Mouse (Mus musculus): ENCODE measurements around the gene Kcna6.

The Kcna6 gene

DNA sequence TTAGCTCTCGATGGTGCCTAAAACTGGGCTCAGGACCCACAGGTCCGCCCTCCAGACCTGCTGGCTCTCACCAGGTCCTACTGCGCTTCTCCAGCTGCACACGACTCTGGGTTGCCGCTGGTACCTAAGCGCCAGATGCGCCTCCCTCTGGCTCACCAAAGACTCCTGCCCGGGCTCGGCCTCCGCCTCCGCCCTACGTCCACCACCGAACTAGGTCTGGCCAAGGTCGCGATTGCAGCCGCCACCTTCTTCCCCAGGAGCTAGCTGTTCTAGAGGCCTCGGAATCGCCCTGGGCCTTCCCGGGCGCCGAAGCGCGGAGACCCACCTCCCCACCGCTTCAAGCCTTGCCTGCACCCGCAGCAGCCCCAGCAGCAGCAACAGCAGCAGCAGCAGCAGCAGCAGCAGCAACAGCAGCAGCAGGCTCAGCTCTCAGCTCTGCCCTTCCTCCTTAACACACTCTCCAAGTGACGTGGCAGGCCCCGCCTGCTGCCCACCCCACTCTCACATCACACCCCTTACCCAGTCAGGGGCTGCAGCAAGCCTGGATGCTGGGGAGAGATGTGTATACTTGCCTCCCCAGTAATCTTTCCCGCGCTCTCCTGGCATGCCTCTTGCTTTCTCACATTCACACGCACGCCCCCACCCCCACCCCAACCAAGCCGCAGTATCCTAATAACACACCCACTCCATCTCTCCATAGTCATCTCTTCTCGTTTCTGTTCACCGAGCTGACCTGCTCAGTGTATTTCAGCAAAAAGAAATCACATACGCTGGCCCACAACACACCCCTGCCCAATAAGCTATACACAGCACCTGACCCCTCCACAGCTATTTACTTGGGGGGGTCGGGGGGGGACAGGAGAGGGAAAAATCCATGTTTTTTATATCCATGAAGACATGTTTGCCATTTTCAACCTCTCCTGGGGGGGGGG, at the start of gene Kcna6:
Kcna6 (minus strand) TSS at position 464 of the 932 bp plus-strand sequence.
- DNase-seq (ENCODE audit: low spot score) = peak; percentile 60

DNA sequence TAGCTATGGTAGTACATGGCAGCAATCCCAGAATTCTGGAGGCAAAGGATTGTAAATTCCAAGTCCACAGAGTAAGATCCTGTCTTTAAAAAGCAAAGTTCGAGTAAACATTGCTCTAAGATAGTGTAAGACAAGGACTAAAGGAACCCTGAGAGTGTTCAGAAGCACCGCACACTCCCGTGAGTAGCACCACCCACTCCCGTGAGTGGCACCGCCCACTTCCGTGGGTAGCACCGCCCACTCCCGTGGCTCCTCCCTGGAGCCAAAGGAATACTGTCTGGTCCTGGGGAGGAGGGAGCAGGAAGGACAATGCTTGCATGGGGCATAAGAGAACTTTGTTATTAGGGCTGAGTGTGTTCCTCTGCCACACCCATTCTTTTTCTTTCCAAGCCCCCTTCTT, 48.4 kb upstream of the Kcna6 start:
- no peak for DNase-seq (ENCODE audit: low spot score)

DNA sequence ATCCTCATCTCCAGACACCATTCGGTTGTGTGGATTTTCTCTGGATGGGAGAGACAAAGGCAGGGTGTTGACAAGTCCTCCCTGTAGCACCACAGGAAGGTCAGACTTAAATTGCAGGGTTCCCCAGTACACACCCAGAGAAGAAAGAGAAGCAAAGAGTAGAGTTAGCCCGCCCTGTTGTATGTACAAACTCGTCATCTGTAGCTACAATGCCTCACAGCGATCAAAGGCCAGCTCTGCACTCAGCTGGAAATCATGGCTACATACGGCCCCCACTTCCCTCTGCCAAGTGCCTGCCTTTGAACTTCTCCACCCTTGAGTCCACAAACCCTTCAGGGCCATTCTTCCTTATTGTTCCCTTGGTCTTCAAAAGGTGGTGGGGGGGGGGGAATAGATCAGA, 43.7 kb upstream of the Kcna6 start:
- DNase-seq (ENCODE audit: low spot score) = no peak

DNA sequence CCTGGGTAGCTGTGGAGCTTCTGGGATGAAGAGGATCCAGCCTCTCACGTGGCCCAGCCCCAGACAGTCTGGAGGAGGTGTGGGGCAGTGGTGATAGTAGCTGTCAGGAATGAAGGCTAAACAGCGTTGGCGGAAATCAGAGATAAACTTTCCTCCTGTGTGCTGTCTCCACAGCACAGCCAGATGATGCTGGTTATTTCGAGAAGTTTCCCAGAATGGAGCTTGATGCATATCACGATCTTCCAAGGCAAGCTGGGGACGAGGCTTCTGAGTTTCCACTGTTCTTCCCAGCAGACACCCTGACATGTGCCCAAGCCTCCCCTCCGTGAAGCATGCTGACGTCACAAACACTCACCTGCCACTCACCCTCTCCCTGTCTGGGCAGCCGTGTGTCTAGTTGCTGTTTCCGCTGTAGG, 43.2 kb upstream of the Kcna6 start:
- no peak for DNase-seq (ENCODE audit: low spot score)

DNA sequence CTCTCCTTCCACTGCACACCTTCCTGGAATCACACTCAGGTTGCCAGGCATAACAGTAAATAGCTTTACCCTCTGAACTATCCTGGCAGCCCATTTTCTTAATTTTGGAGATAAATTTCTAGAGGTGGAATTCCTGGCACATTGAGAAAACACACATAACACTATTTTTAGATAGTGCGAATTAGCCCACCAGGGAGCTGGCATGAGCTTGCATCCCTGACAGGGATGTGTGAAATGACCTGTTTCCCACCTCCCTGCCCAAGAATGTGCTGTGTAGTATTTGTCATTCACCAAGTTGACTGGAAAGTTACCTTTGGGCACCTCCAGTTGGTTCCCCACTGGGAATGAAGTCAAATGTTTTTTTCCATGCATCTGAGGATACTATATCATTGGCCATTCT, 42.6 kb upstream of the Kcna6 start:
- DNase-seq (ENCODE audit: low spot score) = no peak

DNA sequence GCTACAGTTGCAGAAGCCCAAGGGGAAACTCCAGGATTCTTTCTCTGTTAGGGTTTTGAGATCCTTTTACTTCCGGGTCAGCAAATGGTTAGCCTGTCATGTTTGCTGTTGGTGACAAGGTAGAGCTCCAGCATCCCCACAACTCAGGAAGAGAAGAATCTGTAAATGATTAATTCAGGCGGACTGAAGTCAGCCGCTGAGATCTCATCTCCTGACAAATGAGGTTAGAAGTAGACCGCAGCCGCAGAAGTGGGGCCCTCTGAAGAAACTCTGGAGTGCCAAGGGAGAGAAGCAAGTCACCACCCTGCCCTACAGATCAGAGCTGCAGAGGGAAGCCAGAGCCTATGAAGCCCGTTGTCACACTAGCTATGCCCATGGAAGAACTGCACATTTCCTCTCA, 37.4 kb upstream of the Kcna6 start:
- DNase-seq (ENCODE audit: low spot score) = peak; percentile 38

DNA sequence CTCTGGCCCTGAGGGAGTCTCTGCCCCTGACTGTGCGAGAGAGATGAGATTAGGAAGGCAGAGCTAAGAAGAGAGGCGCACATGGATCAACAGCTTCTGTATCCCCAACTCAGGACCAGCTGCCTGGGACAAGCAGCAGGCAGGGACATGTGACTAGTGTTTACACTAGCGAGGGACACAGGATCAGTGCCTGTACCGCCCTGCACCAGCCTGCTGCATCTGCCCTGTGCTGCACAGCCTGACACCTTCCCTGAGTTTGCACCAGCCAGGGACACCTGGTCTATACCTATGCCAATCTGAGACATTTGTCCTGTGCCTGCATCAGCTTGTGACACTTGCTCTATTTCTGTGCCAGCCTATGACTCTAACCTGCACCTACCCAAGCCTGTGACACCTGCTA, 33.4 kb upstream of the Kcna6 start:
- DNase-seq (ENCODE audit: low spot score) = no peak

DNA sequence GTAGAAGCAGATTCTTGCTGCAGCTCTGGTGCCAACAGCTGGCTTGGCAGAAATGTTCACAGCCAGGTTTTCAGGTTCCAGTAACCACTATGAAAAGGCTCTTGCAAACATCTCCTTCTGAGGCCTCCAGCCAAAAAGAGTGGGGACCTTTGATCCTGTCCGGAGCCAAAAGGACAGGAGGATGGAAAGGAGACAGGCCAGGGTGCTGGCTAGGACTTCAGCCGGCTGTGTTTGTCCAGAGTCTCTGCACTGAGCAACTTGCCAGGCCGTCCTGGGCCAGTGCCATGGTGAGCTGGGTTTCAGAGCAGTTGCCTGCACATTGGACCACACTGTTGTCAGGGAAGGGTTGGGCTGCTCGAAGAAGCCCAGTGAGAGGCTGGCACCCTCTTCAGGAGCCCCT, 31.9 kb upstream of the Kcna6 start:
- DNase-seq (ENCODE audit: low spot score) = no peak

DNA sequence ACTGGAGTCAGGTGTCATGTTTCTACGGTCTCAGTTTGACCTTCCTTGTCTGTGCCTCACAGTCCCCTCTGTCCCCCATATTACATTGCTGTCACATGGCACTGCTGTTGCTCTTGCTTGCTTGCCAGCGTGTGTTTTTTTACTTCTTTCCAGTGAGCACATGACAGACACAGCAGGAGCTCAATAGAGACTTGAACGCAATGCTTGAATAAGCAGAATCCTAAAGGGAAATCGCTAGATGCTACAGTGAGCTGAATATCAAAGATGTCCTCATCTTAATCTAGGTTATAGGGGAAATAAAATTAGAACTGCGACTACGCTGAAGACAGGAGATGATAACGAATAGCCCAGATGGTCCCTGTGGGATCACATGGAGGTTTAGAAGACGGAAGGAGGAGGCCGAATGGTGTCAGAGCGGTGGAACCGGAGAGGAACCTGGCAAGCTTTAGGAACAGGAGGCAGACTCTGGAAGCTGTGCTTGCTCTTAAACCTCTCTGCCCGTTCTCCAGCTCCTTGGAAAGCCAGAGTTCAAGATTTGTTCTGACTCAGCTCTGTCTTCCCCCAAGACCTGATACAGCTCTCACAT, 29.8 kb upstream of the Kcna6 start:
- no peak for DNase-seq (ENCODE audit: low spot score)

DNA sequence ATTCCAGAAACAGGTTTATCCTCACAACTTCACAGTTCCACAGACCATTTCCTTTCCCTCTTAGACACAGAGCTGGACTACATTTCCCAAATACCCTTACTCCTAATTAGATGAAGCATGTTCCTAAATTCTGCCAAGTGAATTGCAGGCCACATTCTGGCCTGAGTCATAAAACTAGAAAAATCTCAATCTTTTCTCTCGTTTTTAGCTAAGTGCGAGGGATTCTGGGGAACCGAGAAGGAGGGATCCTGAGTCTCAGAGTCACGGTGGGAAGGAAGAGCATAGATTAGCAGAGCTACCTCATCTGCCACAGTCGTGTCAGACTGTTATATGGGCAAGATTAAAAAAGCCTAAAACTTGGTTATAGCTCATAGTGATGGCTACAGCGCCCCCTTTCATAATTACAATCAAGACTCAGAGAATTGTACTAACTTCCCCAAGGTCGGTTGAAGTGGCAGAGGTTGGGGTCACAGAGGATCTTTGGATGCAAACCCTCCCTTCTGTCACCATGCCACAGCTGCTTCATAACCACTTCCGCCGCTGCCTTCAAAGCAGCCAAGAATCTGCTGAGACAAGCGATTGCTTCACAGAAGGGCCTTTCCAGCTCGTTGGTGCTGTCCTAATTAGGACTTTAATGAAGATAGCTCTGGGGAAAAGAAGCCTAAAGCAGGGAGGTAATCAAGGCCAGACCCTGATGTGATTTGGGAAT, 28.6 kb upstream of the Kcna6 start:
- no peak for DNase-seq (ENCODE audit: low spot score)

DNA sequence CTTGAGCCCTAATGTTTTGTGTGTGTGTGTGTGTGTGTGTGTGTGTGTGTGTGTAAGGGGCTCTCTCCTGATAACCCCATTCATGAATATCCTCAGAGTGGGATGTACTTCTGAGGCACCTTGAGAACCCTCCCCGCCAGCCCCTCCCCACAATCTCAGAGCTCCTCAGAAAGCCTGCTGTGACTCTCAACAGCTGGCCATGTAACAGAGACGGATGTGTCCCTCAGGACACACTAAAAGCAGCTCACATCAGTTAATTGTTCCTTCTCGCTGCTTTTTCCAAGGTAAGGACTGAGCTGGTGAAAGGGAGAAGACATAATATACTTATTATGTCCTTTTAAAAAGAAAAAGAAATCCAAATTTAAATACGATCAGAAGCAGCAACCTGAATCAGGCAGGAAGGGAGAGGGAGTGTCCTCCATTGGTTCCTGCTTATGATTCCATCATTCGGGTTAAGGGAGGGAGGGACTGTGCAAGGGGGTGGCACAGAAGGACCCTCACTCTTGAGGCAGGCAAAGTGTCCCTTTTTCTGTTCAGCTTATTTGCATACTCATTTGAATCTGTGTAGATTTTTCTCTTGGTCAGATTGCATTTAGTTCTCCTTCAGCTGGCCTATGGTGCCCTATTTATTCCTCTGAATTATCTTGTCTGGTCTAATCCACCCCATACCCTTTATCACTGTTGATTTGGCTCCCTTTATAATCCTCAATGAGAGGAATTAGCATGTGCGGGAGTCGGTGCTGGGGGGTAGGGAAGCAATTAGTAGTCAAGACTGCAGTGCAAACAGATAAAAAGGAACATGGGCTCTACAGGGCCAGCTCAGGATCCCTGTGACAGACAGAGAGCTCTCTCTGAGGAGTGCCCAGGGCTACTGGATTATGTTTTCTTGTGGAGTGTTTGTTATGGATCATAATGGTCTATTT, 27.4 kb upstream of the Kcna6 start:
- no peak for DNase-seq (ENCODE audit: low spot score)

DNA sequence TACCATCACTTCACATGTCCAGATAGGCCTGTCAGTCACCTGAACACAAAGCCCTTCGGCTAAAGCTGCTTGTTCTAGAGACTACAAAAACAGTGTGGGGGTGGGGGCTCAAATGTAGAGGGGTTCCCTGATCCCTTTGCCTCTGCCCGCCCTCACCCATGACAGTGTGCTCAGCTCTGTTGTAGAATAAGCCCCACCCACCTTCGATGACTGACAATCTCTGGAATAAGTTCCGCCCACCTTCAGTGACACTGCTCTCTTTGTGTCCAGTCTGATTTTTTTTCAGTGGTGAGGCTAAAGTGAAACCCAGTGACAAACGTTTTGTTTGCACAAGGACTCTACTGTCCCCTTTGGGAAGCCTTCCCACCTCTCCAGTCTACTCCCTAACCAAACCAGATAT, 26.1 kb upstream of the Kcna6 start:
- DNase-seq (ENCODE audit: low spot score) = no peak

DNA sequence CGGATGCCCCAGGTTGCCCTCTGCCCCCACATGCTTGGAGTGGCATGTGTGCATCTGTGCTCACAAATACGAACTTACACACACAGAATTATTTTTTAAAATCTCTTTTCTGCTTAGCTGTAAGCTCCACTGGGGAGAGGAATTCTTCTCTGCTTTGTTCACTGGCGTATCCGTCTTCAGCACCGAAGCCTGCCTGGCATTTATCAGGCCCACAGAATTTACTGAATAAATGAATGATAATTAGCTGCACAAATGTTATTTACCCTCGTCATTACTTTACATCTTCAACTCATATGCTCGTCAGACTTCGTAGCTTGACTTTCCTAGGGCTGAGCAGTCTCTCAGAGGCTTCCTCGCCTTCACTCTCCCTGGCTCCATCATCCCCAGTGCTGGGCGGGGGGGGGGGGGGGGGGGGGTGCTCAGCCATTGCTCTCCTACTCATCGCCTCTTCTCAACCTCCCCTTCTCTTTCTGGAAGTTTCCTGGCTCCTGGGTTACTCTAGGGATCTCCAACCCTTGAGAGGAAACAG, 24.2 kb upstream of the Kcna6 start:
- no peak for DNase-seq (ENCODE audit: low spot score)

DNA sequence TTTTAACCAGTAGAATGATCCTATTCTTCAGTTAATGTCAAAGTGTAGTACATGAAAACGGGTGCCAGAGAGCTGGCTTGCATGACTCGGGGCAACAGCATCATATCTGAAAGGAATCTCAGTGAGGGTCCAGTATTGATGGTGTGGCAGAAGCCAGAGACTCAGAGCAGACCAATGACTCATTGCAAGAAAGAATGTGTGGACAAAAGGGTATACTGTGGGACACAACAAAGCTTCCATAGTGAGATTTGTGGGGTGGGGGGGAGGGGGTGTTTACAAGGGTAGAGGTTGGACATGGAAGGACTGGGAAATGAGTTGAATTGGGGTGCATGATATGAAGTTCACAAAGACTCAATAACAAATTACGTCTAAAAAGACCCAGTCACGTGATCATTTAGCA, 20.9 kb upstream of the Kcna6 start:
- DNase-seq (ENCODE audit: low spot score) = no peak

DNA sequence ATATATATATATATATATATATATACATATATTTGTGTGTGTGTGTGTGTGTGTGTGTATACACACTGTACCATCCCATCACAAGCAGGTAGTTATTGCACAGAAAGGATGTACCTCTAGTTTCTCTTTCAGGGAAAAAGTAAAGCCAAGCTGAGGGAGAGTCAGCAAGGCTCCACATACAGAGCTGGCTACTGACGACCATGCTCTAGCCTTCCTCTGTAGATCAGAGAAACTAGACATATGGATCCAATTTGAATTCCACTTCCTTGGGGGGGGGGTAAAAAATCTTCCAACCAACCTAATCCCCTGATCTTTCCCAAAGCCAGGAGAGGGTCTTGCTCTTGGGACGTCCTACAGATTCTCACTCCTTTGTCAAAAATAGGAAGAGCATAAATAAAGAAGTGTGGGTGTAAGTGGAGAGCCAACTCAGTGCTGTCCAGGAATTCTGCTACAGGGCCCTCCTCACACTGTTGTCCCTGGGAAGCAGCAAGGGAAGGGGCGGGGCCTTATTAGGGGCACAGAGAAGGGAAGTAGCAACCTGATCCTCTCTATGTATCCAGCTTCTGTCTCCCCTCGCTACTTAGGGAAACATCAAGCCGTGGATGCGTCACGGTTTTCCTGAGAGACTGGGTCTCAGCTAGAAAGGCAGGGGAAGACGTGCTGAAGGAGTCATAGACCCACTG, 15.4 kb upstream of the Kcna6 start:
- DNase-seq (ENCODE audit: low spot score) = no peak

DNA sequence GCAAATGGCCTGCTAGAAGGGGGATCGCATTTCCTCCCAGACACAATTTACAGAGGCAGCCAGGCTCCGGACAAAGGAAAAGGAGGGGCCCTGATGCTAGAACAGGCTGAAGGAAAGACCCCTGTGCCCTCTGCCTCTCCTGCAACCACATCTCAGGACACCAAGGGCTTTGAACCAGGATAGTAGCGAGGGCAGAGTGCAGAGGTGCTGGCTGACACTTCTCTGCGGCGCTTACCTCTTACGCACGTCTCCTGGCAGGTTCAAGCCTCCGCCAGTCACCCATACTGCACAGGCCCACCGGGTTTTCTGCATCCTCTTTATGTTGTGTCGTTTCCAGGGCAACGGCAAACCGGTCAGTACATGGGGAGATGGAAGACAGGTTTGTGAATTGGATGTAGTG, 12.0 kb upstream of the Kcna6 start:
- DNase-seq (ENCODE audit: low spot score) = no peak

DNA sequence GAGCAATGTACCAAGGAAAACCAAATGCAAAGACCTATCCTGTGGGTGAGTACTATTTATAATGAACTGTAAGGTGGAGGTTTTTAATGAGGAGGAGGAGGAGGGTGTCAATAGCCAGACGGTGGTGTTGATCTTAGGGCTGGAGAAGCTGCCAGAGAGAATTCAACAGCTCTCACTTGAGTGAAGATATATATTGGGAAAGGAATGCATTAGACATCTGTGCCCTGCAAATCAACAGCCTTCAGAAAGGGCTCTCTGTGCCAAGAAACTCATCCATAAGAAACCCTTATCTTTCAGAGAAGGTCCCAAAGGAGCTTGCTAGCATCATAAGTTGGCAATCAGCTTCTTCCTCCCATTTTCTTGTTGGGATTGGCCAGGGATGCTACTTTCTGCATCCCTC, 5.4 kb upstream of the Kcna6 start:
- DNase-seq (ENCODE audit: low spot score) = no peak

DNA sequence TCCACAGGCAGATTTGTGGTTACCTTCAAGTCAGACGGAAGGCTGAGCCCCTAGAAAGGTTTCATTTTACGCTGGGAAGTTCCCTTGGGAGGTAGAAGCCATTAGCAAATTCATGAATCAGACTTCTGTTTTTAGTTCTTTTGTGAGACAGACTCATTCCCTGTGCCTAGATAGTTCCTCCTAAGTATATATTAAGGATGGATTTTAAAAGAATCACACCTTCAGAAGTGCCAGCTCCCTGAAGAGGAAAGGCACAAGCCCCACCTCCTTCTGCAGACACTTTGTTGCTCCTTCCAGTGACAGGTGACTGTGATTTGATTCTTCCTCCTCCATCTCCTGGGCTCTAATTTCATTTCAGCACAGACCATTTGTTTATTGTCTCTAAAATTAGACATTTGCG, 2.1 kb upstream of the Kcna6 start:
- DNase-seq (ENCODE audit: low spot score) = no peak

DNA sequence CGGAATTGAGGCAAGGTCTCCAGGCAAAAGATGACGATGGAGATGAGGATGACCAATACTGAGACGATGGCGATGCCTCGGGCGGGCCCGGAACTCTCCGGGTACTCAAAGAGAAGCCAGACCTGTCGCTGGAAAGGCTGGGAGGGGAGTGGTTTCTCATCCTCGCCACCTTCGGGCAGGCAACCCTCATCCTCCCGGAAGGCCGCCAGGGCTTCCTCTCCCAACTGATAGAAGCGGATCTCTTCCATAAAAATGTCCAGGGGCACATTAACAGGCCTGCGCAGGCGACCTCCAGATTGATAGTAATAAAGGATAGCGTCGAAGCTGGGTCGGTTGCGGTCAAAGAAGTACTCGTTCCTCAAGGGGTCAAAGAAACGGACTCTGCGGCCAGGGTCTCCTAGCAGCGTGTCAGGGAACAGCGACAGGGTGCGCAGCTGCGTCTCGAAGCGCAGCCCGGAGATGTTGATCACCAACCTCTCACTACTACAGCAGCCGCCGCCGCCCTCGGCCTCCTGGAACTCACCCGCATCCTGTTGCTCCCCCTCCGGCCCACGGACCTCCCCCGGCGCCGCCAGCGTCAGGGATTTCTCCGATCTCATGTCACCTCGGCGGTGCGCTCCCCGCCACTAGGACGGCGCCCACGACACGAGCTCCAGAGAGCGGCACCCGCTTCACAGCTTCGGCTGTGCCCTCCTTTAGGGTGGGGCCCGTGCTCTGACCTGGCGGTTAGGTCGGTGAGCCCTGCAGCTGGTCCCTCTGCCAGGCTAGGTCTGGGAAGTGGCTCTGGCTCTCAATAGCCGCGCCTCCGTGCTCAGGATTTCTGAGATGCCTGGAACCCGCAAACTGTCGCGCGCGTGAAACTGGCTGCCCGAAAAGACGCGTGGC, 906 bp downstream of the Kcna6 start:
- DNase-seq (ENCODE audit: low spot score) = peak; percentile 14

DNA sequence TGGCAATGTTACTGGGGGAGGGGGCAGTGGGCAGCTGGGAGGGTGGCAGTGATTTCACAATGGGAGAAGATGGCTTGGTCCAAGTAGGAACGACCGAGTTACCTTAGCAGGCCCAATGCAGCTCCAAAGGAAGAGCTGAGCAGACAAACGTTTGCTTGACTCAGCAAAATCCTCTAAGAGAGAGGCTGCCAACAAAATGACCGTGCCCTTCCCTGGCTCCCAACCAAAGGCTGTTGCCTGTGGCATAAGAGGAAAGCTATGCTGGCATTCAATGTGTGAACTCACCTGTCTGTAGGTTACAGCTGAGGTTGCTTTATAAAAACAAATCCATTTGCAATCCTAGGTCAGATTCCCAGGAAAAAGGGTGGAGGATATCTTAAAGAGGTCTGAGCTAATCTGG, 3.5 kb downstream of the Kcna6 start:
- no peak for DNase-seq (ENCODE audit: low spot score)
